Mouse (Mus musculus): Measurements from ENCODE around the gene Kras. TPM values are rescaled to one million over a fixed set of nuclear protein-coding genes. Genes with fewer than 3 reads are reported as not detected.

Kras gene
- polyA plus RNA-seq, 1 experiment from 2014 or later = 109 TPM

GRCm38 (mm10) chr6:145204440-145204839 lies 45.6 kb downstream of the Kras start:
- H3K4me2 ChIP-seq (replicated peaks) = no peak overlapping the region
- ATAC-seq (ENCODE audit: low FRiP score) = no peak
- H3K27ac ChIP-seq = no peak overlapping the region
- no peaks in the 10 kb centered on the region for H3K27me3 ChIP-seq (ENCODE audit: control insufficient read depth, insufficient read depth, low read length)
- H3K4me1 ChIP-seq (replicated peaks; ENCODE audit: control insufficient read depth, insufficient read depth, low read length) = no peaks in the 10 kb centered on the region
- no peaks in the 10 kb centered on the region for H3K36me3 ChIP-seq (replicated peaks; ENCODE audit: control insufficient read depth, insufficient read depth)
- WGBS = 94% methylated on average over 6 of the region's 6 CpGs
- H3K9ac ChIP-seq = no peak overlapping the region
- no peaks in the 10 kb centered on the region for H3K9me3 ChIP-seq (ENCODE audit: control insufficient read depth, low read length)
- H3K4me3 ChIP-seq (replicated peaks; ENCODE audit: low read length) = no peak overlapping the region
- no peak for DNase-seq (ENCODE audit: low spot score)

- ATAC-seq (ENCODE audit: low FRiP score) (no peak), DNase-seq (ENCODE audit: low spot score) (no peak)
- Histone ChIP-seq H3K4me3 (replicated peaks; ENCODE audit: low read length) (no peak overlapping the region), H3K36me3 (replicated peaks; ENCODE audit: control insufficient read depth, insufficient read depth) (no peaks in the 10 kb centered on the region), H3K4me1 (replicated peaks; ENCODE audit: control insufficient read depth, insufficient read depth, low read length) (no peaks in the 10 kb centered on the region), H3K27ac (no peak overlapping the region), H3K4me2 (replicated peaks) (no peak overlapping the region), H3K27me3 (ENCODE audit: control insufficient read depth, insufficient read depth, low read length) (no peaks in the 10 kb centered on the region), H3K9ac (no peak overlapping the region), H3K9me3 (ENCODE audit: control insufficient read depth, low read length) (no peaks in the 10 kb centered on the region)
- WGBS = 83% methylated on average over 13 of the region's 13 CpGs
These were observed 47.5 kb downstream of the Kras start for GRCm38 (mm10) chr6:145202432-145203125.

- H3K4me2 ChIP-seq (replicated peaks) = no peak overlapping the region
- H3K27ac ChIP-seq = no peak overlapping the region
- ATAC-seq (ENCODE audit: low FRiP score) (no peak), DNase-seq (ENCODE audit: low spot score) (no peak)
- H3K4me1 ChIP-seq (replicated peaks; ENCODE audit: control insufficient read depth, insufficient read depth, low read length) = no peaks in the 10 kb centered on the region
- H3K27me3 ChIP-seq (ENCODE audit: control insufficient read depth, insufficient read depth, low read length) = no peaks in the 10 kb centered on the region
- no peak overlapping the region for H3K9ac ChIP-seq
- H3K9me3 ChIP-seq (ENCODE audit: control insufficient read depth, low read length) = no peaks in the 10 kb centered on the region
- no peak overlapping the region for H3K4me3 ChIP-seq (replicated peaks; ENCODE audit: low read length)
- WGBS = 96% methylated on average over 8 of the region's 8 CpGs
- no peaks in the 10 kb centered on the region for H3K36me3 ChIP-seq (replicated peaks; ENCODE audit: control insufficient read depth, insufficient read depth)
These were observed 51.9 kb downstream of the Kras start for GRCm38 (mm10) chr6:145197949-145198686.

- H3K27me3 ChIP-seq (ENCODE audit: control insufficient read depth, insufficient read depth, low read length) = no peaks in the 10 kb centered on the region
- no peak overlapping the region for H3K27ac ChIP-seq
- ATAC-seq (ENCODE audit: low FRiP score) = no peak
- H3K9ac ChIP-seq = no peak overlapping the region
- no peaks in the 10 kb centered on the region for H3K4me1 ChIP-seq (replicated peaks; ENCODE audit: control insufficient read depth, insufficient read depth, low read length)
- H3K36me3 ChIP-seq (replicated peaks; ENCODE audit: control insufficient read depth, insufficient read depth) = no peaks in the 10 kb centered on the region
- 84% methylated on average over 11 of the region's 11 CpGs for WGBS
- no peaks in the 10 kb centered on the region for H3K9me3 ChIP-seq (ENCODE audit: control insufficient read depth, low read length)
- no peak overlapping the region for H3K4me2 ChIP-seq (replicated peaks)
- no peak for DNase-seq (ENCODE audit: low spot score)
- no peak overlapping the region for H3K4me3 ChIP-seq (replicated peaks; ENCODE audit: low read length)
These were observed 56.6 kb downstream of the Kras start for GRCm38 (mm10) chr6:145193446-145193845.

GRCm38 (mm10) chr6:145193038-145193437 lies 57.0 kb downstream of the Kras start:
- Histone ChIP-seq H3K4me3 (replicated peaks; ENCODE audit: low read length) (no peak overlapping the region), H3K27ac (no peak overlapping the region), H3K4me1 (replicated peaks; ENCODE audit: control insufficient read depth, insufficient read depth, low read length) (no peaks in the 10 kb centered on the region), H3K9ac (no peak overlapping the region), H3K36me3 (replicated peaks; ENCODE audit: control insufficient read depth, insufficient read depth) (no peaks in the 10 kb centered on the region), H3K9me3 (ENCODE audit: control insufficient read depth, low read length) (no peaks in the 10 kb centered on the region), H3K27me3 (ENCODE audit: control insufficient read depth, insufficient read depth, low read length) (no peaks in the 10 kb centered on the region), H3K4me2 (replicated peaks) (no peak overlapping the region)
- WGBS = 92% methylated on average over 3 of the region's 3 CpGs
- ATAC-seq (ENCODE audit: low FRiP score) (no peak), DNase-seq (ENCODE audit: low spot score) (no peak)

GRCm38 (mm10) chr6:145187093-145188088 lies 62.6 kb downstream of the Kras start:
- WGBS = 59% methylated on average over 27 of the region's 27 CpGs
- Histone ChIP-seq H3K27me3 (ENCODE audit: control insufficient read depth, insufficient read depth, low read length) (no peaks in the 10 kb centered on the region), H3K36me3 (replicated peaks; ENCODE audit: control insufficient read depth, insufficient read depth) (no peaks in the 10 kb centered on the region), H3K9ac (peak overlapping the region; percentile 40), H3K9me3 (ENCODE audit: control insufficient read depth, low read length) (no peaks in the 10 kb centered on the region), H3K4me2 (replicated peaks) (peak overlapping the region; percentile 48), H3K4me1 (replicated peaks; ENCODE audit: control insufficient read depth, insufficient read depth, low read length) (no peaks in the 10 kb centered on the region), H3K4me3 (replicated peaks; ENCODE audit: low read length) (peak overlapping the region; percentile 18), H3K27ac (peak overlapping the region; percentile 76)
- DNase-seq (ENCODE audit: low spot score) (peak; percentile 78), ATAC-seq (ENCODE audit: low FRiP score) (peak; percentile 79)

- WGBS = 89% methylated on average over 1 of the region's 1 CpGs
- DNase-seq (ENCODE audit: low spot score) (no peak), ATAC-seq (ENCODE audit: low FRiP score) (no peak)
- no peaks in the 10 kb centered on the region for H3K4me1 ChIP-seq (replicated peaks; ENCODE audit: control insufficient read depth, insufficient read depth, low read length)
- no peaks in the 10 kb centered on the region for H3K36me3 ChIP-seq (replicated peaks; ENCODE audit: control insufficient read depth, insufficient read depth)
- H3K4me3 ChIP-seq (replicated peaks; ENCODE audit: low read length) = no peak overlapping the region
- no peak overlapping the region for H3K27ac ChIP-seq
- H3K27me3 ChIP-seq (ENCODE audit: control insufficient read depth, insufficient read depth, low read length) = no peaks in the 10 kb centered on the region
- no peaks in the 10 kb centered on the region for H3K9me3 ChIP-seq (ENCODE audit: control insufficient read depth, low read length)
- no peak overlapping the region for H3K9ac ChIP-seq
- H3K4me2 ChIP-seq (replicated peaks) = no peak overlapping the region
These were observed 63.9 kb downstream of the Kras start for GRCm38 (mm10) chr6:145186096-145186495.

- H3K4me2 ChIP-seq (replicated peaks) = no peak overlapping the region
- no peaks in the 10 kb centered on the region for H3K9me3 ChIP-seq (ENCODE audit: control insufficient read depth, low read length)
- no peaks in the 10 kb centered on the region for H3K36me3 ChIP-seq (replicated peaks; ENCODE audit: control insufficient read depth, insufficient read depth)
- whole genome bisulfite sequencing = 90% methylated on average over 8 of the region's 8 CpGs
- no peaks in the 10 kb centered on the region for H3K27me3 ChIP-seq (ENCODE audit: control insufficient read depth, insufficient read depth, low read length)
- ATAC-seq (ENCODE audit: low FRiP score) (no peak), DNase-seq (ENCODE audit: low spot score) (no peak)
- no peak overlapping the region for H3K4me3 ChIP-seq (replicated peaks; ENCODE audit: low read length)
- H3K4me1 ChIP-seq (replicated peaks; ENCODE audit: control insufficient read depth, insufficient read depth, low read length) = no peaks in the 10 kb centered on the region
- no peak overlapping the region for H3K27ac ChIP-seq
- no peak overlapping the region for H3K9ac ChIP-seq
These were observed 68.0 kb downstream of the Kras start for GRCm38 (mm10) chr6:145182044-145182443.

GRCm38 (mm10) chr6:145179665-145180064 lies 70.4 kb downstream of the Kras start:
- ATAC-seq (ENCODE audit: low FRiP score) = no peak

More at GRCm38 (mm10) chr6:145179665-145180064, 70.4 kb downstream of the Kras start:
- H3K36me3 ChIP-seq (replicated peaks; ENCODE audit: control insufficient read depth, insufficient read depth) = no peaks in the 10 kb centered on the region
- no peak overlapping the region for H3K4me2 ChIP-seq (replicated peaks)
- no peak overlapping the region for H3K9ac ChIP-seq
- no peaks in the 10 kb centered on the region for H3K27me3 ChIP-seq (ENCODE audit: control insufficient read depth, insufficient read depth, low read length)
- peak; percentile 58 for DNase-seq (ENCODE audit: low spot score)
- WGBS = 12% methylated on average over 6 of the region's 6 CpGs
- no peak overlapping the region for H3K27ac ChIP-seq
- no peaks in the 10 kb centered on the region for H3K4me1 ChIP-seq (replicated peaks; ENCODE audit: control insufficient read depth, insufficient read depth, low read length)
- no peaks in the 10 kb centered on the region for H3K9me3 ChIP-seq (ENCODE audit: control insufficient read depth, low read length)
- H3K4me3 ChIP-seq (replicated peaks; ENCODE audit: low read length) = no peak overlapping the region

All from hindbrain, embryonic 14.5 days (tissue).